Mouse (Mus musculus): ENCODE measurements around the gene Dmbx1. TPM values are rescaled to one million over a fixed set of nuclear protein-coding genes. Genes with fewer than 3 reads are reported as not detected.
A peak's percentile ranks its signal among the peaks of the same experiment; 100 is the strongest.

The Dmbx1 gene
- polyA plus RNA-seq (2015; fragmentation: Nextera tagmentation; extraction: Ambion mirVana): 0.06 TPM in 1 of 2 replicates, not detected in the other

DNA sequence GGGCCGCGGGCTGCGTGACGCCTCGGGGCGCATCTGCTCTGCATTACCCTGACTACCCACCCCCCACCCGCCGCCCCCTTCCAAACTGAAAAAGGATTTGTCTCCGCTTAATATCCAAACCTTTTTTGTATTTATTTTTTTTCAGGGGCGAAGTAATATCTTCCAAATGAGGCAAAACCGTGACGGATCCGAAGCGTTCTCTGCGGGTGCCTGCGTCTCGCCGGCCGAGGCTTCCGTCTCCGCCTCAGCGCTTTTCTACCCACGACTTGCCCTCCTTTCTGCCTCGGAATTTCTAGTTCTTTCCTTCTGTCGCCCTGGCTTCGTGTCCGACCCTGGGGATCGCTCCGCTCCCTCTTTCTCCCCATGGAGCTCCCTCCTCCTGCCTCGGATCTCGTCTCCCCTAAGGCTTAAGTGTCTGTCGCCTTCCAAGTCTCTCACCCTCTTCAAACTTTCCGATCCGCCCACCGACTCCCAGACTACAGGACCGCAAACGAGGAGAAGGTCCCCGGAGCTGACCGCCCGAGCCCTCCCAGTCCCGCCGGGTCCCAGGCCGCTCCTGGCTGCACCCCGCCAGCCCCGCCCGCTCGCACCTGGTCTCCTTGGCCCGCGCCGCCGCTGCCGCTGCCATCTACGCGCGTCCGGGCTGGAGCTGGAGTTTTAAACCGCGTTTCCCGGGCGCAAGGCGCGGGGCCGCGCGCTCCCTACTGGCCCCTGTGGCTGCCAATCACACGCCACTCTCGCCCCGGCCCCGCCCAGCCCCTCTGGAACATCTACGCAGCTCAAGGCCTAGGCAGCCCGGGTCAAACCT lies at the start of gene Dmbx1:
Dmbx1 (minus strand) TSS at position 632 of the 808 bp plus-strand sequence.
- WGBS: under 1% methylated on average over 71 of the region's 71 CpGs
- Histone ChIP-seq H3K36me3 (ENCODE audit: control insufficient read depth, insufficient read depth) (no peaks in the 10 kb centered on the region), H3K9ac (ENCODE audit: low read length) (no peak within 1 kb of the TSS), H3K27me3 (ENCODE audit: control insufficient read depth, insufficient read depth, low read length) (peaks cover 92% of the 10 kb centered on the region), H3K4me3 (ENCODE audit: low read length) (peak within 1 kb of the TSS; percentile 46), H3K27ac (ENCODE audit: low read length) (no peak within 1 kb of the TSS), H3K4me2 (ENCODE audit: low read depth, low read length) (peak within 1 kb of the TSS; percentile 59), H3K9me3 (replicated peaks; ENCODE audit: control insufficient read depth, low read length) (no peaks in the 10 kb centered on the region), H3K4me1 (ENCODE audit: control insufficient read depth, insufficient read depth, low read length) (peaks cover 13% of the 10 kb centered on the region)
- ATAC-seq (replicated peaks; ENCODE audit: extremely low read depth, insufficient read depth, low FRiP score): no peak

DNA sequence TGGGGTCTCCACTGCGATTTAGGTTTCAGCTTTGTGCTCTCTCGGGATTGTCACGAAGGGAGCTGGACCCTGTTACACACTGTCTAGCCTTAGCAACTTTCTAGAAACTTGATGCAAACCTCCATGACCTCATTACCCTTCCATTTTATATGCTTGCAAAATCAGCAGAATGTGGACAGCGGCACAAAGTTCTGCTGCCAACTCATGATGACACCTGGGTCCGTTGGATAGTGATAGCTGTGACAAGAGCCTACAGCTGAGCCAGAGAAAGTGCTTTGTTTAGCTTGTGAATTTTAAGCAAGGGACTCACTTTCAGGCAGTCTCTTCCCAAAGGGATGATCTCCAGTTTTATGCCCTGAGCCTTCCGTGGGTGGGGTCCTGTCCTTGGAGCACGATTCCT lies 49.7 kb upstream of the Dmbx1 start:
- ATAC-seq (replicated peaks; ENCODE audit: extremely low read depth, insufficient read depth, low FRiP score): no peak
- no peak overlapping the region for H3K4me2 ChIP-seq (ENCODE audit: low read depth, low read length)
- H3K9ac ChIP-seq (ENCODE audit: low read length): no peak overlapping the region
- no peak overlapping the region for H3K27ac ChIP-seq (ENCODE audit: low read length)
- H3K27me3 ChIP-seq (ENCODE audit: control insufficient read depth, insufficient read depth, low read length): peaks cover under 1% of the 10 kb centered on the region; the same call in 1 of the 2 replicates
- WGBS: 75% methylated on average over 7 of the region's 7 CpGs
- H3K36me3 ChIP-seq (ENCODE audit: control insufficient read depth, insufficient read depth): no peaks in the 10 kb centered on the region
- 0 out of 2 replicates have a peak, but pooled peaks cover under 1% of the 10 kb centered on the region for H3K4me1 ChIP-seq (ENCODE audit: control insufficient read depth, insufficient read depth, low read length)
- peaks cover 3% of the 10 kb centered on the region for H3K9me3 ChIP-seq (replicated peaks; ENCODE audit: control insufficient read depth, low read length)
- H3K4me3 ChIP-seq (ENCODE audit: low read length): no peak overlapping the region

DNA sequence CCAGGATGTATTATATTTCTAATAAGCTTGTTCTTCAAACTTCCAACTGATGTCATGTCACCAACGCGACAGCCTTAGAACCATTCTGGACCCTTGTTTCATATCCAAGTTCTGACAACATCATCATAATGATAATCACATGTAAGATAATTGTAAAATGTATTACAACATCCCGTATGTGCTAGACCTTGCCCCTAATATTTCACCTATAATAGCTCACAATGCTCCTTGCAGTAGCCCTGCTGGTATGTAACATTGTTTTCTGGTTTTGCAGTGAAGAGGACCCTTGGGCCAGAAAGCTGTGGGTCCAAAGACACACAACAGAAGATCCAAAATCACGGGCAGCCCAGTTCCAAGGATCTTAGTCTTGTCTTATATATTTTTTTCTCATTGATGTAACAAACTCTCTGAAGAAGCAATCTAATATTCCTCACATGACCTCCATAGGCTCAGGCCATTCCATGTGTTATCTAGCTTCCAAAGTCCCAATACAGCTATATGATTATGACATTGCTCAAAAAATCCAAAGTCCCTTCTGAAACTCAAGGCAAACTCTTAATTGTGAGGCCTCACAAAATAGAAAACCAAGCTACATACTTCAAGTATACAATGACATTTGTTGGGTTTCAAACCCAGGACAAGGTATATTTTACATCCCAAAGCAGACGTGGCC lies 48.3 kb upstream of the Dmbx1 start:
- H3K4me3 ChIP-seq (ENCODE audit: low read length): no peak overlapping the region
- no peak overlapping the region for H3K27ac ChIP-seq (ENCODE audit: low read length)
- H3K9ac ChIP-seq (ENCODE audit: low read length): no peak overlapping the region
- ATAC-seq (replicated peaks; ENCODE audit: extremely low read depth, insufficient read depth, low FRiP score): no peak
- 73% methylated on average over 5 of the region's 5 CpGs for WGBS
- H3K36me3 ChIP-seq (ENCODE audit: control insufficient read depth, insufficient read depth): no peaks in the 10 kb centered on the region
- peaks cover 3% of the 10 kb centered on the region for H3K9me3 ChIP-seq (replicated peaks; ENCODE audit: control insufficient read depth, low read length)
- H3K4me2 ChIP-seq (ENCODE audit: low read depth, low read length): no peak overlapping the region
- H3K4me1 ChIP-seq (ENCODE audit: control insufficient read depth, insufficient read depth, low read length): 0 out of 2 replicates have a peak, but pooled peaks cover 2% of the 10 kb centered on the region
- peaks cover 10% of the 10 kb centered on the region for H3K27me3 ChIP-seq (ENCODE audit: control insufficient read depth, insufficient read depth, low read length)

- H3K27me3 ChIP-seq (ENCODE audit: control insufficient read depth, insufficient read depth, low read length): peaks cover 10% of the 10 kb centered on the region
Measured at GRCm38 (mm10) chr4:115987436-115987835, 47.7 kb upstream of the Dmbx1 start.

DNA sequence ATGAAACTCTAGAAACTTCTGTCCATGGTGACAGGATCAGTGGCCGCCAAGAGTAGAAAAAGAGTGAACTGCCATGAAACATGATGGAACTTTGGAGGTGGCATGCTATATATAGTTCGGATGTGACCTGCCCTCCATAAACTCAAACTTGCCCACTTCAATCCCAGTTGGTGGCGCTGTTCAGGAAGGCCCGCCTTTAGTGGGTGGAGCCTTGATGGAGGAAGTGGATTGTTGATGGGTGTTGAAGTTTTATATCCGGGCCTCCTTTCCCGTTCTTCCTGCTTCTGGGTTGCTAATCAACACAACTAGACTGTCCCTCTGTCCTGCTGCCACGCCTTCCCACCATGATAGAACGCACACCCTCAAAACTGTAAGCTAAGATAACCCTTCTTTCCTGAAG lies 45.2 kb upstream of the Dmbx1 start:
- H3K27me3 ChIP-seq (ENCODE audit: control insufficient read depth, insufficient read depth, low read length): peaks cover 28% of the 10 kb centered on the region
- no peak overlapping the region for H3K4me2 ChIP-seq (ENCODE audit: low read depth, low read length)
- H3K9me3 ChIP-seq (replicated peaks; ENCODE audit: control insufficient read depth, low read length): no peaks in the 10 kb centered on the region
- ATAC-seq (replicated peaks; ENCODE audit: extremely low read depth, insufficient read depth, low FRiP score): no peak
- H3K9ac ChIP-seq (ENCODE audit: low read length): no peak overlapping the region
- 38% methylated on average over 8 of the region's 8 CpGs for WGBS
- H3K4me1 ChIP-seq (ENCODE audit: control insufficient read depth, insufficient read depth, low read length): 0 out of 2 replicates have a peak, but pooled peaks cover 2% of the 10 kb centered on the region
- H3K27ac ChIP-seq (ENCODE audit: low read length): no peak overlapping the region
- no peak overlapping the region for H3K4me3 ChIP-seq (ENCODE audit: low read length)
- no peaks in the 10 kb centered on the region for H3K36me3 ChIP-seq (ENCODE audit: control insufficient read depth, insufficient read depth)

More at GRCm38 (mm10) chr4:115987436-115987835, 47.7 kb upstream of the Dmbx1 start:
- H3K9me3 ChIP-seq (replicated peaks; ENCODE audit: control insufficient read depth, low read length): peaks cover 3% of the 10 kb centered on the region
- H3K27ac ChIP-seq (ENCODE audit: low read length): no peak overlapping the region
- H3K4me2 ChIP-seq (ENCODE audit: low read depth, low read length): no peak overlapping the region
- no peak for ATAC-seq (replicated peaks; ENCODE audit: extremely low read depth, insufficient read depth, low FRiP score)
- no peaks in the 10 kb centered on the region for H3K36me3 ChIP-seq (ENCODE audit: control insufficient read depth, insufficient read depth)
- WGBS: 86% methylated on average over 1 of the region's 1 CpGs
- H3K4me3 ChIP-seq (ENCODE audit: low read length): no peak overlapping the region
- no peak overlapping the region for H3K9ac ChIP-seq (ENCODE audit: low read length)
- 0 out of 2 replicates have a peak, but pooled peaks cover 2% of the 10 kb centered on the region for H3K4me1 ChIP-seq (ENCODE audit: control insufficient read depth, insufficient read depth, low read length)

DNA sequence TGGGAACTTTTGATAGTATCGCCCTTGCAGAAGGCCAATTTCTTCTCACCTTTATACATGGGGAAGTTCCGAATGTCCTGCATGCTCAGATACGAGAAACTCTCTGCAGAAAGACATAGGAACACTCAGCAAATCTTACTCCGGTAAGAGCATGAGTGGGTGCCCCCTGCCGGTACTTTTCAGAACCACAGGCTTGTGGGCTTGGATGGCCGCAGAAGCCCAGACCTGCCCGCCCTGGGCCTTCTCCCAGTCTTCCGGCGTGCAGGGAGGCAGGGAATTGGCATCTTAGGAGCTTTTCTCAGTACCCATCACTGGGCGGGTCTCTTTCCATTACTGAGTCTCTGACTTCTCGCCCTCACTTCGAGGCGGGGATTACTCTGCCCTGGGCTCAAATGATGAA lies 44.4 kb upstream of the Dmbx1 start:
- ATAC-seq (replicated peaks; ENCODE audit: extremely low read depth, insufficient read depth, low FRiP score): no peak
- no peaks in the 10 kb centered on the region for H3K9me3 ChIP-seq (replicated peaks; ENCODE audit: control insufficient read depth, low read length)
- H3K4me1 ChIP-seq (ENCODE audit: control insufficient read depth, insufficient read depth, low read length): peaks cover 6% of the 10 kb centered on the region
- H3K27me3 ChIP-seq (ENCODE audit: control insufficient read depth, insufficient read depth, low read length): peaks cover 35% of the 10 kb centered on the region
- H3K4me3 ChIP-seq (ENCODE audit: low read length): no peak overlapping the region
- H3K9ac ChIP-seq (ENCODE audit: low read length): no peak overlapping the region
- H3K36me3 ChIP-seq (ENCODE audit: control insufficient read depth, insufficient read depth): no peaks in the 10 kb centered on the region
- peak overlapping the region; percentile 27; the same call in 1 of the 2 replicates for H3K4me2 ChIP-seq (ENCODE audit: low read depth, low read length)
- 3% methylated on average over 13 of the region's 13 CpGs for WGBS
- H3K27ac ChIP-seq (ENCODE audit: low read length): no peak overlapping the region

DNA sequence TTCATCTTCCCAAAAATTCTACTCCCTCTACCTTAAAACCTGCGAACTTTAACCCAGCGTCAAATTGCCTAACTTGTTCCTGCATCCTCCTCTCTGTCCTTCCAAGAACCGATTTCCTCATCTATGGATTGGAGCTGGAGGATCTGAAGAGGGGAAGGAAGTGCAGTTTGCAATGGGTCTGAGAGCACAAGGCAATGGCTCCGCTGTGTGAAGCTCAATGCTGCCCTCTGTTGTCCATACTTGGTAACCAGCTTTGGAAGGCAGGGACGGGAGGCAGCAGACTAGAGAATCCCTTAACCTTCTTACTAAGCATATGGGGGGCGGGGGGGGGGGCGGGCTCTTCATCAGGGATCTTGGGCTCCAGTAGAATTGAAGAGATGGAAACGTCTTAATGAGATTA lies 41.0 kb upstream of the Dmbx1 start:
- WGBS: 0% methylated on average over 7 of the region's 8 CpGs
- Histone ChIP-seq H3K4me1 (ENCODE audit: control insufficient read depth, insufficient read depth, low read length) (peaks cover 6% of the 10 kb centered on the region), H3K9me3 (replicated peaks; ENCODE audit: control insufficient read depth, low read length) (no peaks in the 10 kb centered on the region), H3K27me3 (ENCODE audit: control insufficient read depth, insufficient read depth, low read length) (peaks cover 68% of the 10 kb centered on the region), H3K9ac (ENCODE audit: low read length) (no peak overlapping the region), H3K36me3 (ENCODE audit: control insufficient read depth, insufficient read depth) (no peaks in the 10 kb centered on the region), H3K27ac (ENCODE audit: low read length) (no peak overlapping the region), H3K4me3 (ENCODE audit: low read length) (no peak overlapping the region), H3K4me2 (ENCODE audit: low read depth, low read length) (no peak overlapping the region)
- no peak for ATAC-seq (replicated peaks; ENCODE audit: extremely low read depth, insufficient read depth, low FRiP score)

- ATAC-seq (replicated peaks; ENCODE audit: extremely low read depth, insufficient read depth, low FRiP score): no peak
- Histone ChIP-seq H3K4me2 (ENCODE audit: low read depth, low read length) (peak overlapping the region; percentile 59), H3K4me1 (ENCODE audit: control insufficient read depth, insufficient read depth, low read length) (peaks cover 6% of the 10 kb centered on the region), H3K27me3 (ENCODE audit: control insufficient read depth, insufficient read depth, low read length) (peaks cover 73% of the 10 kb centered on the region), H3K36me3 (ENCODE audit: control insufficient read depth, insufficient read depth) (no peaks in the 10 kb centered on the region), H3K9ac (ENCODE audit: low read length) (peak overlapping the region; percentile 43; the same call in 1 of the 2 replicates), H3K4me3 (ENCODE audit: low read length) (peak overlapping the region; percentile 43), H3K9me3 (replicated peaks; ENCODE audit: control insufficient read depth, low read length) (no peaks in the 10 kb centered on the region), H3K27ac (ENCODE audit: low read length) (no peak overlapping the region)
- 3% methylated on average over 39 of the region's 39 CpGs for WGBS
Measured at GRCm38 (mm10) chr4:115979437-115979836, 39.7 kb upstream of the Dmbx1 start.

- H3K36me3 ChIP-seq (ENCODE audit: control insufficient read depth, insufficient read depth): no peaks in the 10 kb centered on the region
- WGBS: 19% methylated on average over 4 of the region's 4 CpGs
- H3K9ac ChIP-seq (ENCODE audit: low read length): no peak overlapping the region
- no peak for ATAC-seq (replicated peaks; ENCODE audit: extremely low read depth, insufficient read depth, low FRiP score)
- H3K4me3 ChIP-seq (ENCODE audit: low read length): no peak overlapping the region; the same call in 1 of the 2 replicates
- peaks cover 75% of the 10 kb centered on the region for H3K27me3 ChIP-seq (ENCODE audit: control insufficient read depth, insufficient read depth, low read length)
- H3K4me1 ChIP-seq (ENCODE audit: control insufficient read depth, insufficient read depth, low read length): peaks cover 3% of the 10 kb centered on the region
- no peaks in the 10 kb centered on the region for H3K9me3 ChIP-seq (replicated peaks; ENCODE audit: control insufficient read depth, low read length)
- no peak overlapping the region for H3K27ac ChIP-seq (ENCODE audit: low read length)
- no peak overlapping the region for H3K4me2 ChIP-seq (ENCODE audit: low read depth, low read length)
Measured at GRCm38 (mm10) chr4:115978911-115979310, 39.2 kb upstream of the Dmbx1 start.
